Mouse (Mus musculus): ENCODE data around the gene Syt2. TPM values are rescaled to one million over a fixed set of nuclear protein-coding genes. Genes with fewer than 3 reads are reported as not detected.

Gene Syt2
- polyA plus RNA-seq, 1 experiment: not detected

DNA sequence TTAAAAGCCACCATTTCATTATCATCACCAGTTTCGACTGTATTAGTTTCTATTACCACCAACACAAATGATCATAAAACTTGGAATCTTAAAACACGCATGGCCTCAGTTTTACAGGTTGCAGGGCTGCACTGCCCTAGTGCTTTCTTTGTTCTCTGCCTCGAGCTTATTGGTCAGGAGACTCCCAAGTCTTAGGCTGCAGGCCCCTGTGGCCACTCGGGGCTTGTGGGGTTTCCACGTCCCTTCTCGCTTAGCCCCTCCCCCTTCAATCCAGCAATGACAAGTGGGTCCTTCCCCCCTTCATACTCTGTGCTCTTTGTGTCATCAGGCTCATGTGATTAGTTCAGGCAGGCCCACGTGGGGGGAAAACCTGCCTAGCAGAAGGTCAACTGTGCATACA lies 141.6 kb downstream of the Syt2 start:
- no peak overlapping the region for H3K4me3 ChIP-seq (replicated peaks; ENCODE audit: control insufficient read depth, low read depth, low read length)
- H3K27ac ChIP-seq (ENCODE audit: control insufficient read depth, insufficient read depth, low read depth, low read length, poor library complexity): no peak overlapping the region
- no peak for TF ChIP-seq CTCF (IDR thresholded peaks at IDR 0.05; ENCODE audit: control insufficient read depth, insufficient read depth, low read length)
- TF ChIP-seq POLR2A (IDR thresholded peaks at IDR 0.05; ENCODE audit: borderline replicate concordance, control insufficient read depth, low read depth, low read length): no peak
- no peaks in the 10 kb centered on the region; the same call in none of the 2 replicates for H3K4me1 ChIP-seq (ENCODE audit: control insufficient read depth, insufficient read depth, low read length)
- WGBS: 68% methylated on average over 7 of the region's 7 CpGs

DNA sequence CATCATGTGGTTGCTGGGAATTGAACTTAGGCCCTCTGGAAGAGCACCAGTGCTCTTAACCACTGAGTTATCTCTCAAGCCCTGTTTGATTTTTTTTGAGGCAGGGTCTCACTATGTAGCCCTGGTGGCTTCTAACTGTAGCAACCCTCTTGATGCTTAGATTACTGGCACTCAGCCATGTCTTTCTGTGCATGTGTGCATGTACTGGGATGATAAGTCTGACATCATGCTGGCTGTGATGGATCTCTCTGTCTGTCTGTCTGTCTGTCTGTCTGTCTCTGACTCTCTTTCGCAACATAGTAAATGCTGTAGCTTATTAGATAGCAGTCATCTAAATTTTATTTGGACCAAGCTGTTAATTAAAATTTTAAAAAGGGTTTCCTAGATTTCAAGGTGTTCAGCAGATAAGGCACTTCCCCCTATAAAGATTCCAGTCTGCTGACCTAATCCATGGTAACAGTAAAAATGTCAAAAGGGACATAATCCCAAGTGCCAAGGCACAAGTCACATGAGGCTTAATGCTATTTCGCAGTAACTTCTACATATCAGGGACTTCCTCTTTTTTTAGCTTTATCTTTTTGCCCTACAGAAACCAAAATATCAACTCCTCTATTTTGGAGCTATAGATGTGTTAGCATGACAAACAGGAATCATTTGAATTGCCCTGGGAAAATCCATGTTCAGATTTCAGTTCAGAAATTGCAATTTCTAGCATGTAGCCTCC lies 144.4 kb downstream of the Syt2 start:
- no peak overlapping the region for H3K27ac ChIP-seq (ENCODE audit: control insufficient read depth, insufficient read depth, low read depth, low read length, poor library complexity)
- no peak overlapping the region for H3K4me3 ChIP-seq (replicated peaks; ENCODE audit: control insufficient read depth, low read depth, low read length)
- 31% methylated on average over 2 of the region's 2 CpGs for WGBS
- H3K4me1 ChIP-seq (ENCODE audit: control insufficient read depth, insufficient read depth, low read length): no peaks in the 10 kb centered on the region; the same call in 1 of the 2 replicates
- TF ChIP-seq POLR2A (IDR thresholded peaks at IDR 0.05; ENCODE audit: borderline replicate concordance, control insufficient read depth, low read depth, low read length) (no peak), CTCF (IDR thresholded peaks at IDR 0.05; ENCODE audit: control insufficient read depth, insufficient read depth, low read length) (no peak)

DNA sequence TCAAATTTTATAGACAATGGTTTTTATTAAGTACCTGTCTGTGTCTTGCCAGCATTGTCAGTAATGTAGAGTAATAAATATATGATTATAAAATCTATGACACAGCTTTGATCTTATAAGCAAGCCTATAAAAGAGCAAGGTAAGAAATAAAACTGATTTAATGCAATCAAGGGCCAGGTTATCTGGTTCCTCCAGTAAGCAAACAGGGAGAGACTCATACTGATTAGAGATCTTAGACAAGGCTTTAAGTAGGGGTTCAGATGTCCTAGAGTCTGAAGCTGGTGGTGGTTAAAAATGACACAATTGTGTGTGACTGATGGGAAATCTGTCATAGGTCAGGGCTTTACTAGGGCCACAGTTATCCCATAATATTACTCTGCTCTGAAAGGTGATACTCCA lies 145.0 kb downstream of the Syt2 start:
- no peak overlapping the region for H3K4me3 ChIP-seq (replicated peaks; ENCODE audit: control insufficient read depth, low read depth, low read length)
- H3K4me1 ChIP-seq (ENCODE audit: control insufficient read depth, insufficient read depth, low read length): no peaks in the 10 kb centered on the region; the same call in 1 of the 2 replicates
- H3K27ac ChIP-seq (ENCODE audit: control insufficient read depth, insufficient read depth, low read depth, low read length, poor library complexity): no peak overlapping the region
- TF ChIP-seq POLR2A (IDR thresholded peaks at IDR 0.05; ENCODE audit: borderline replicate concordance, control insufficient read depth, low read depth, low read length) (no peak), CTCF (IDR thresholded peaks at IDR 0.05; ENCODE audit: control insufficient read depth, insufficient read depth, low read length) (no peak)

DNA sequence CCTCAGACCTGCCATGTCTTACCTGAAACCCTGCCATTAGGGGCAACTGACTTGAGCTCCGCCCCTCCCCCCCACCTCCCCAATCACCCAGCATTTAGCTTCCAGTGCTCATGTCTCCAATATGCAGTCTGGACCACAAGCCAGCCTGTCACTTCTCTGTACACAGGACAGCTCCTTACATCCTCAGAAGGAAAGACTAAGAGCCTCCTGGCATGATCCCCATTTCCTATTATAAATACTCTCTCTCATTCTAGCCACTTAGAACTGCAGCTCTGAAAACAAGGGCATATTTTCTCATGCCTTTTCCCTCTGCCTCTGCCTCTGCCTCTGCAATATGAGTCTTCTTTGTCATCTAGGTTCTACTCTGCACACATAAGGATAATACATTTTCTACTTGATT lies 149.6 kb downstream of the Syt2 start:
- H3K4me1 ChIP-seq (ENCODE audit: control insufficient read depth, insufficient read depth, low read length): no peaks in the 10 kb centered on the region; the same call in 1 of the 2 replicates
- whole genome bisulfite sequencing: 100% methylated on average over 1 of the region's 1 CpGs
- no peak for TF ChIP-seq CTCF (IDR thresholded peaks at IDR 0.05; ENCODE audit: control insufficient read depth, insufficient read depth, low read length)
- TF ChIP-seq POLR2A (IDR thresholded peaks at IDR 0.05; ENCODE audit: borderline replicate concordance, control insufficient read depth, low read depth, low read length): no peak
- H3K27ac ChIP-seq (ENCODE audit: control insufficient read depth, insufficient read depth, low read depth, low read length, poor library complexity): no peak overlapping the region
- H3K4me3 ChIP-seq (replicated peaks; ENCODE audit: control insufficient read depth, low read depth, low read length): no peak overlapping the region

DNA sequence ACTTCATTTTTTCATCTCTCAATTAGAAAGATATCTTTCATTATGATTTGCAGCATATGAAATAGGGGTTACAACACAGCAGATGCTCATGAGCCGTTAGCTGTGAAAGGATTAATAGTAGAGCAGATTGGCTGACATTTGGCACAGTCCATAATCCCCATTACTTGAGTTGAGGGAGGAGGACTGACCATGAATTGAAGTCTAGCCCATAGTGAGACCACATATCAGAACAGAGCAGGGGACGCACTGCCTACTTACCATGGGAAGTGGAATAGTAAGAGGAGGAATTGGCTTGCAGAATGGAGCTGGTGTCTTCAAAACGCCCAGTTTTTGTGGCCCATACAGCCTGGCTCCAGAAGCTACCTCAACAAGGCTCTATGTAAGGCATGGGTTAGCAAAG lies 150.1 kb downstream of the Syt2 start:
- no peak for TF ChIP-seq CTCF (IDR thresholded peaks at IDR 0.05; ENCODE audit: control insufficient read depth, insufficient read depth, low read length)
- no peaks in the 10 kb centered on the region; the same call in 1 of the 2 replicates for H3K4me1 ChIP-seq (ENCODE audit: control insufficient read depth, insufficient read depth, low read length)
- H3K4me3 ChIP-seq (replicated peaks; ENCODE audit: control insufficient read depth, low read depth, low read length): no peak overlapping the region
- no peak overlapping the region for H3K27ac ChIP-seq (ENCODE audit: control insufficient read depth, insufficient read depth, low read depth, low read length, poor library complexity)
- WGBS: 85% methylated on average over 3 of the region's 3 CpGs

DNA sequence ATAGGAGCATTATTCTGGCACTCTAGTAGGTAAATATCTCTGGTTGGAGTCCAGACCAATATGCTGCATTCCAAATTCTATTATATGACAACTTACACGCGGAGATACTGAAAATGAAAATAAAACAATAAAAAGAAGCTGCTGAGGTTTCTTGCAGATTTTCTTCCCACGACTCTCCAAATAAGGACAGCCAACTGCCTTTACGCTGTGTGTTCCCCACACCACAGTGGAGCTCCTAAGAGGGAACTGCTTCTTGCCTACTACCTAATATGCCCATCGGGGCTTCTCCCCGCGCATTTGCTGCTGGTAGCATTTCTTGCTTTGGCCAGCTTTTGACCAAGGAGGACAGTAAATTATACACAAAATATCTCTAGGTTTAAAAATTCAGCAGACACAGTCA lies 155.3 kb downstream of the Syt2 start:
- Histone ChIP-seq H3K27ac (ENCODE audit: control insufficient read depth, insufficient read depth, low read depth, low read length, poor library complexity) (no peak overlapping the region), H3K4me1 (ENCODE audit: control insufficient read depth, insufficient read depth, low read length) (peaks cover 3% of the 10 kb centered on the region), H3K4me3 (replicated peaks; ENCODE audit: control insufficient read depth, low read depth, low read length) (no peak overlapping the region)
- TF ChIP-seq CTCF (IDR thresholded peaks at IDR 0.05; ENCODE audit: control insufficient read depth, insufficient read depth, low read length) (no peak), POLR2A (IDR thresholded peaks at IDR 0.05; ENCODE audit: borderline replicate concordance, control insufficient read depth, low read depth, low read length) (no peak)
- 81% methylated on average over 7 of the region's 7 CpGs for WGBS

DNA sequence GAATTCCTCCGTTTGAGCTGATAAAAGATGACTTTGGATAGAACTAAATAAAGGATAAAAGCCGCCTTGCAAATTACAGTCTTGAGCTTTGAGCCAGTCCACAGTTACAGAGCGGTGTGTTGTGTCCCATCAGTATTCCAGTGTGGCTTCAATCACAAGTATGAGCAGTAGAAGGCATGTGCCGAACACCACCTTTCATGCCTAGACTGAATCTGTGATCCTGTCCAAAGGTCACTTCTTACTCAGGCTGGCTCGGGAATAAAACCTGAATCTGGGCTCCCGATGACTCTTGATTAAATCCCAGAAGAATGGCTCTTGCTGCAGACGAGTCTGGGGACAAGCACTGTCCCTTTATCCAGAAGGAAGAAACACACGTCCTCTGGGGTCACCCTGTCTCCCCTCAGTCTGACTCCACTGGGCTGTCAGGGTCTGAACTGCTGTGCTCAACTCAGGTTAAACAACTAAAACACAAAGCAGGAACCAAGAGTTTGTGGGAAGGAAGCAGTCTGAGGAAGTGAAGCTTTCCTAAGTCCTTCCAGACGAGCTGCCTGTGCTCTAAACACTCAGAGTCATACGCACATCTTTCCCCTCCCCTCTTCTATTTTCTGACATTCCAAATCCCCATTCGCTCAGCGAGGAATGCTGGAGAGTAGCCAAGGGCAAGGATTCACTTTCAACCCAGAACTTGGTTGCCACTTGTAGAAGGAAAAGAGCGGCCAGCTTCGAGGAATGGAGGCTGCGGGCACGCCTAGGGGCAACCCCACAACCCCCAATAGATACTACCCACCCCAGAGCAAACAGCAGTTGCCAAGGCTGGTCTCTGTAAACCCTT lies 157.0 kb downstream of the Syt2 start:
- Histone ChIP-seq H3K27ac (ENCODE audit: control insufficient read depth, insufficient read depth, low read depth, low read length, poor library complexity) (no peak overlapping the region), H3K4me1 (ENCODE audit: control insufficient read depth, insufficient read depth, low read length) (peaks cover 3% of the 10 kb centered on the region), H3K4me3 (replicated peaks; ENCODE audit: control insufficient read depth, low read depth, low read length) (peak overlapping the region; percentile 5)
- WGBS: 70% methylated on average over 16 of the region's 16 CpGs
- TF ChIP-seq CTCF (IDR thresholded peaks at IDR 0.05; ENCODE audit: control insufficient read depth, insufficient read depth, low read length): no peak
- no peak for TF ChIP-seq POLR2A (IDR thresholded peaks at IDR 0.05; ENCODE audit: borderline replicate concordance, control insufficient read depth, low read depth, low read length)

DNA sequence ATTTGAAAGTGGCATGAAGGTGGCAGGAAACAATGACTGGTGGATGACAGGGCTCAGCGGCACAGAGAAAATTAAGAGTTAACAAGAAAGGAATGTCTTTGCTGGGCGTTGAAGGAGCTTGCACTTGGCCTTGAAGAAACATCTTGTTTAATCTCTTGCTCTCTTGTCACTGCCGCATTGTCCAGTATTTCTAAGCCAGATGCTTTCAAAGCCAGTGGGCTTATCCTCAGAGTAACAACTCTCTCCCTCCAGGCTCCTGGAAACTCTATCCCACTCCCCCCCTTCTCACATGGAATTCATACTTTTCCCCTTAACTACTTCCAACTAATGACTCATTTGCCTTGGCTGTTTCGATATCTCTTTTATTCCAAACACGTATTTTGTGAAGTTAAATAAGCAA lies 157.9 kb downstream of the Syt2 start:
- Histone ChIP-seq H3K4me1 (ENCODE audit: control insufficient read depth, insufficient read depth, low read length) (peaks cover 3% of the 10 kb centered on the region), H3K4me3 (replicated peaks; ENCODE audit: control insufficient read depth, low read depth, low read length) (no peak overlapping the region), H3K27ac (ENCODE audit: control insufficient read depth, insufficient read depth, low read depth, low read length, poor library complexity) (no peak overlapping the region)
- WGBS: 78% methylated on average over 5 of the region's 5 CpGs
- TF ChIP-seq POLR2A (IDR thresholded peaks at IDR 0.05; ENCODE audit: borderline replicate concordance, control insufficient read depth, low read depth, low read length) (no peak), CTCF (IDR thresholded peaks at IDR 0.05; ENCODE audit: control insufficient read depth, insufficient read depth, low read length) (no peak)

Measured in bone marrow, adult 2 months (tissue).